Mouse (Mus musculus) liver, adult (tissue): ENCODE data around the gene Etfdh.

Source experiments
- GATA4 ChIP-seq: IDR thresholded peaks from 2 replicates; pipeline ENCODE4 v1.6.1; 2014; ENCODE audit warnings: mild to moderate bottlenecking, low read length; ENCODE audit not compliant: insufficient replicate concordance

Gene Etfdh

DNA sequence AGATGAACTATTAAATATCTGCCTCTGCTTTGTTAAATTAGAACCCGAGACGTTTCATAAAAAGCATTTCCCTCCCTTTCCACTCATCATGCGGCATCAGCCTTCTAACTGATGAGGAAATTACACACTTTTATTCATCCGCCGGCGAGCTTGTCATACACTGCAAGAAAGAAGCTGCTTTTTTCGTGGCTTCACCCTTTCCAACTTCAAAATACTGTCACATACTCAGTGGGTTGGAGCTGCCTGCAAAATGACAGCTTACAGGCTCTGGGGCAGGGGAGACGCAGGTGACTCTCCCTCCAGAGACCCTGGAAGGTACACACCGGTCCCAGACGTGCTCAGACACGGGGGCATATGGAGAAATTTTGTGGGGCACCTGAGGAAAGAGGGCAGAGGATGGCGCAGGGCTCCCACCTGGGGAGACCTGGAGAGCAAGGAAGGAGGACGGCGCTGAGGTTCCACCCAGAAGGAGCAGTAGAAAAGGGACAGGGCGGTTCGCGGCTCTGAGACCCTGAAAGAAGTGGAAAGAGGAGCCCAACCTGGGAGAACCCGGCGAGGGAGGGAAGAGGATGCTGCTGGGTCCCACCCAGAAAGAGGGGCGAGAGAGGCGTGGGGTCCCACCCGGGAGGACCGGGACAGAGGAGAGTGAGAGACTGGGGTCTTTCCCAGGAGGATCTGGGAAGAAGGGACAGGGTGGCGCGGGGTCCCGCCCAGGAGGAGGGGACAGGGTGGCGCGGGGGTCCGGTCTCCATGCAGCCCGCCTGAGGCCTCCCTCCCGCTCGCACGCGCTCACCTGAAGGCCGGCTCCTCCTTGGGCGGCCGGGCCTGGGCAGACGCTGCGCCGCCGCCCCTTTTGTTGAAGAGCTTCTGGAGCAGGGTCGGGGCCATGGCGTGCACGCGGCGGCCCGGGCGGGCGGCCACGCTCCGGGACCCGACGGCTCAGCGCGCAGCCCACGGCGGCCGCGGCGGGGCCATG, 62.3 kb downstream of the Etfdh start:
- TF ChIP-seq GATA4, result no peak

- TF ChIP-seq GATA4, result peak; percentile 67; the same call in 1 of the 2 replicates
Observed at GRCm38 (mm10) chr3:79564875-79565606, 64.3 kb downstream of the Etfdh start.

DNA sequence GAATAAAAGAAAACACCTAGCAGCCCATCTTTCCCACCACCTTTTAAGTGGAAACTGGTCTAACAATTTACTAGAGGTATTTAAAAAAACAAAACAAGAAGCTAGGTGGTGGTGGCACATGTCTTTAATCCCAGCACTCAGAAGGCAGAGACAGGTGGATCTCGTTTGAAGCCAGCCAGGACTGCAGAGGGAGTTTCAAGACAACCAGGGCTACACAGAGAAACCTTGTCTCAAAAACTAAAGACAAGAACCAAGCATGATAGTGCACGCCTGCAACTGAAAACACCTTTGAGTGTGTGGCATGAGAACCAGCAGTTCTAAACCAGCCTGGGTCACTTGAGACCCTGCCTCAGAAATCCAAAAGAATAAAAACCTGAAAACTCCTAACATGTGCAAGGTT, 65.8 kb downstream of the Etfdh start:
- no peak for TF ChIP-seq GATA4

DNA sequence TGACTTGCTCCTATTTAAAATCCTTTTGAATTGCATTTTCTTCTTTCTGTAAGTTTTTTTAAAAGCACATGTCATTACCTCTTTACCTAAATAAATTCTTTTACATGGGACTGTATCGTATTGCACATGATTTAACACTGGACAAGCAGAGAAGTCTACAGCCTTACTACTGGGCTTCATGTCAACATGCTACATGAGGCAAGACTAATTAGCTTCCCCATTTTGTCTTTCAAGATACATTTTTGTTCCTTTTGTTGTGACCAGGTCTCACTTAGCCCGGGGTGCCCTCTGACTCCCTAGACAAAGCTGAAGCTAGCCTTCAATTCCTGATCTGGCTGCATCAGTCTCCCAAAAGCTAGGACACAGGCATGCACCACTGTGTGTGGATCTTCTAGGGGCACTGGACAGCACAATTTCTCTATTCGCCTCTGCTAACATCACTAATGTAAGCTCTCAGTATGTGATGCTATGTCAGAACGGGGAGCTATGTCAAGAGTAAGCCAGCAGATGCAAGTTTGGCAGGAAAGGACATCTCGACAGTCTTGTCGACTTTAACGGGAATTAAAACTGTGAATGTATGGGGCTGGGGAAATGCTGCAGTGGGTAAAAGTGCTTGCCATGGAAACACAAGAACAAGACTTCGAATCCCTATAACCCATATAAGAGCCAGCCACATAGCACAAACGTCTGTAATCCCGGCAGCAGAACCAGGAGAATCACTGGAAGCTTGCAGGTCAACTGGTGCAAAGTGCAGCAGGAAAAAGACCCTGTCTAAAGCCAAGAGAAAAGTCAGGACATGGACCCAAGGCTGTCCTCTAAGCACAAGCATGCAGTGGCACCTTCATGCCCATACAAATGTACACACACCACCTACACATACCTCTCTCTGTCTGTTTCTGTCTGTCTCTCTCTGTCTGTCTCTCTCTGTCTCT, 67.2 kb downstream of the Etfdh start:
- no peak for TF ChIP-seq GATA4

DNA sequence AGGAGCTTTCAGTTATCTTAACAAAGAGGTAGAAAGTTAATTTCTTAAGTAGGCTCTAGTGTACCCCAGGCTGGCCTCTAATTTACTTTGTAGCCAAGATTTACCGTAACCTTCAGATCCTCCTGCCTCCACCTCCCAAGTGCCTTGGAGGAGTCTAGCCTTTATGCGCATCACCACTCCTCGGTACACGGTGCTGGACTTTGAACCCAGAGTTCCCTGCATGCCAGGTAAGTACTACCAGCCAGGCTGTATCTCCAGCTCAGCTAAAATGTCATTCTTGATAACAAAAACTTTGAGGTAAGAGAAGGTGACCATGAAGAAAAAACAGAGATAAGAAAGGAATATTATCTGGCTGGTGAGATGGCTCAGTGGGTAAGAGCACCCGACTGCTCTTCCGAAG, 68.7 kb downstream of the Etfdh start:
- TF ChIP-seq GATA4, result no peak

- TF ChIP-seq GATA4, result no peak
Observed at GRCm38 (mm10) chr3:79559773-79560045, 69.6 kb downstream of the Etfdh start.

DNA sequence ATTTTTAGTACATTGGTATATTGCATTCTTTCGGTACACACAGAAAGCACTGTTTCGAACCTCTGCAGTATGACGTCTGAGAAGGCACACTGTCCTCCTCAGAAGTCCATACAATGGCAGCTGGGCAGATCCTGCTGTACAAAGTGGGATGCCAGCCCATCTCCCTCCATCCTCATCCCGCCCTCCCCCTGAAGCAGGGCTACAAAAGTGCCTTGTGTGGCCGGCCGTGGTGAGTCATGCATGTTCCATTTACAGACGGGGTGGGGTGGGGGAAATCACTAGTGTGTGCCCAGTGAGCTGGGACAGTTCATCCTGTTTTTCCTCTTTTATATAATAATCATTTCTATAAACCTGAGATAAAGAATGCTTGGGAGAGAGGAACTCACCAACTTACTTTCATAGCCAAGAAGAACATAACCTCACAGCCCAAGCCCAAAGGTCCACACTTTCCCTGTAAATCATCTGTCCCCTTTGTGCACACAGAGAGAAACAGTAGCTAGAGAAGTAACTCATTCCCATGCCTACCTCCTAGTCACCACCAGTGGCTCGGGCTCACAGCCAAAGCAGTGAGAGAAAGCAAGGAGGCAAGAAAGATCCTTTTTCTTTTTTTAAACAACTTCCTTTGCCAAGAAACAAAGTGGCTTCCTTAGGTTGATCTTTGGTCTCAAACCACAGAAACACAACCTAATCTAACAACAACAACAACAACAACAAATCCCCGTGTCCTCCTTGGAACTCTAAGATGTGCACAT, 70.1 kb downstream of the Etfdh start:
- TF ChIP-seq GATA4, result no peak

- TF ChIP-seq GATA4, result no peak
Observed at GRCm38 (mm10) chr3:79555061-79555460, 74.2 kb downstream of the Etfdh start.
